Mouse (Mus musculus) heart, embryonic 15.5 days (tissue): ENCODE data around the gene Pak1. TPM values are rescaled to one million over a fixed set of nuclear protein-coding genes. Genes with fewer than 3 reads are reported as not detected.

Experiments
- ATAC-seq: fragments of 200-750 bp; cut with Nextera tagmentation; replicated peaks from 2 replicates; pipeline ENCODE4 v1.8.0; 2017; ENCODE audit warnings: low read depth, moderate TSS enrichment; ENCODE audit not compliant: insufficient number of reproducible peaks, insufficient read depth, low FRiP score
- H3K27ac ChIP-seq: fragments of 300-500 bp; sonication (generic); 2 replicates; pipeline ENCODE4 v1.5.1; 2015; ENCODE audit warnings: mild to moderate bottlenecking, inconsistent platforms
- H3K27me3 ChIP-seq: fragments of 300-500 bp; sonication (generic); 2 replicates; pipeline ENCODE4 v1.6.1; 2015; ENCODE audit warnings: inconsistent platforms
- H3K36me3 ChIP-seq: fragments of 300-500 bp; sonication (generic); 2 replicates; pipeline ENCODE4 v1.6.1; 2015; ENCODE audit warnings: mild to moderate bottlenecking, inconsistent platforms
- H3K4me1 ChIP-seq: fragments of 300-500 bp; sonication (generic); replicated peaks from 2 replicates; pipeline ENCODE4 v1.6.1; 2015; ENCODE audit warnings: inconsistent platforms
- H3K4me2 ChIP-seq: fragments of 300-500 bp; sonication (generic); 2 replicates; pipeline ENCODE4 v1.6.1; 2015; ENCODE audit warnings: inconsistent platforms, mild to moderate bottlenecking, moderate library complexity
- H3K4me3 ChIP-seq: fragments of 300-500 bp; sonication (generic); 2 replicates; pipeline ENCODE4 v1.5.1; 2015; ENCODE audit warnings: mild to moderate bottlenecking, inconsistent platforms
- H3K9ac ChIP-seq: fragments of 300-500 bp; sonication (generic); 2 replicates; pipeline ENCODE4 v1.6.1; 2015; ENCODE audit warnings: mild to moderate bottlenecking, inconsistent platforms
- H3K9me3 ChIP-seq: fragments of 300-500 bp; sonication (generic); replicated peaks from 2 replicates; pipeline ENCODE4 v1.6.1; 2016; ENCODE audit warnings: inconsistent platforms
- WGBS: fragments of 180-500 bp; shearing (Covaris S2); methylation state at CpG from one replicate; pipeline ENCODE4 v1.1.7; 2015; ENCODE audit warnings: mixed read lengths; 5-methylcytosine and 5-hydroxymethylcytosine counted together
- polyA plus RNA-seq: library from polyadenylated mRNA; unstranded; fragments of >200 nt; fragmentation: Nextera tagmentation; extraction: Ambion mirVana; gene quantifications from 2 replicates; pipeline ENCODE4 v1.2.1, GENCODE M21; 2015

Pak1 gene
- polyA plus RNA-seq, 1 experiment from 2014 or later, result 2.7 TPM

DNA sequence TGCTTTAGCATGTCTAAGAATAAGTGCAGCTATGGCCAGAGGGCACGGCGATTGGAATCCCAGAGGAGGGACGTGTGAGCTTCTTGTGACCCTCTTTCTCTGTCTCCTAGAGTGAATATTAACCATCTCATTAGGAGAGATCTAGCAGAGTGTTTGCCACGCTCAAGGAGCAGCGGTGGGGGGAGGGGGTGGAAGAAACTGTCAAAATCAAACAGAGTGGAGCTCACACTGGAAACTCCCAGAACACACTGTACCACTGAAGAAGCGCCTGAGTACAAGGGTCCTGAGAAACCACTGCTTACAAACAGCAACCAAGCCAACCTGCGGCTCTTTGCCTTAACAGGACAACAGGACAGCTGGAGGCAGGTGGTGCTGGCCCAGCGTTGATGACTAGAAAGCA is 6.8 kb upstream of the Pak1 start:
- H3K27me3 ChIP-seq, result peaks cover 6% of the 10 kb centered on the region; the same call in 1 of the 2 replicates
- no peak overlapping the region for H3K27ac ChIP-seq
- no peaks in the 10 kb centered on the region for H3K4me1 ChIP-seq
- H3K9me3 ChIP-seq, result peaks cover 5% of the 10 kb centered on the region; the same call in 1 of the 2 replicates
- WGBS, result 72% methylated on average over 8 of the region's 8 CpGs
- no peaks in the 10 kb centered on the region for H3K36me3 ChIP-seq
- no peak overlapping the region for H3K9ac ChIP-seq
- no peak overlapping the region for H3K4me2 ChIP-seq
- no peak overlapping the region for H3K4me3 ChIP-seq
- no peak for ATAC-seq

DNA sequence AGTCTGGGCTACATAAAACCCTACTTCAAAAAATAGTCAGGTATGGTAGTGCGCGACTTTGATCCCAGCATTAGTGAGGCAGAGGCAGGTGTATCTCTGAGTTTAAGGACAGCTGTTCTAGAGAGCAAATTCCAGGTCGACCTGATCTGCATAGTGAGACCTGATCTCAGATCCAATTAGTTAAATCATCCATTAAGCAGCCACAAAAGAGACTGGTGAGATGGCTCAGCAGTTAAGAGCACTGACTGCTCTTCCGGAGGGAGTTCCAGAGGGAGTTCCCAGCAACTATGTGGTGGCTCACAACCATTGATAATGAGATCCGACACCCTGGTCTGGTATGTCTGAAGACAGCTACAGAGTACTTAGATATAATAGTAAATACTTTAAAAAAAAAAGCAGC is 4.8 kb upstream of the Pak1 start:
- Histone ChIP-seq H3K4me1 (peaks cover 5% of the 10 kb centered on the region), H3K36me3 (no peaks in the 10 kb centered on the region), H3K9ac (no peak overlapping the region), H3K27ac (no peak overlapping the region), H3K9me3 (no peaks in the 10 kb centered on the region), H3K4me2 (no peak overlapping the region), H3K4me3 (no peak overlapping the region), H3K27me3 (peaks cover 18% of the 10 kb centered on the region)
- ATAC-seq, result no peak
- 57% methylated on average over 5 of the region's 5 CpGs for WGBS

DNA sequence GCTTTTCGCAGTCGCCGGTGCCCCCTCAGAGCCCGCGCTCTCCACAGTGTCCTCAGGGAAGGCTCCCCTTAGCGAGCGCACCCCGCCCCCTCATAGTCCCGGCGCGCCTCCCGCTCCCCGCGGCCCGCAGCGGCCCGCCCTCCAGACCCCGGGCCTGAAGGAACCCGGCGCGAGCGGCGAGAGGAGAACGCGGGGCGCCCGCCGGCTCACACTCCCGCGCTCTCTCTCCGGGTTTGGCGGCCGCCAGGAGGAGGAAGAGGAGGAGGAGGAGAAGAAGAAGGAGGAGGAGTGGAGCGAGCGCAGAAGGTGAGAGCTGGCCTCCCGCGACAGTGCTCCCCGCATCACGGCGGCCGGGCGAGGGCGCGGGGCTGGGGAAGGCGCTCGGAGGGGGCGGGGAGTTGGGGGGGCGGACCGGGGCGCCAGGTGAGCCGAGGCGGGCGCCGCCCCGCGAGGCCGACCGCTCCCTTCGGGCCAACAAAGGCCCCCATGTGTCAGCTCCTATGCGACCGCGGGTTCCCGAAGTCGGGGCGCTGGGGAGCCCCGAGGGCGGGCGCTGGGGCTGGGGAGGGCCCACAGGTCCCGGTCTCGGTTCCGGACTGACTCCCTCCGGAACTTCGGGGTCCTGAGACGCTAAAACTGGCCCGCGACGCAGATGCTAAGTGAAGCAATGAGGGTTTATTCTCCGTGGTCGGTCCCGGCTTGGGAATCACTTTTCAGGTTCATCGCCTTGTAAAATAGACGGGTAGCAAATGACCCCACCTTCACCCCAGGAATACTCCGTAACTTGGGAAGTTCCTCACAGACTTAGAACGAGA is 535 bp downstream of the Pak1 start:
- Histone ChIP-seq H3K9ac (peak overlapping the region; percentile 58), H3K4me3 (peak overlapping the region; percentile 73), H3K9me3 (no peaks in the 10 kb centered on the region), H3K36me3 (no peaks in the 10 kb centered on the region), H3K27ac (no peak overlapping the region), H3K27me3 (peaks cover 56% of the 10 kb centered on the region), H3K4me1 (peaks cover 9% of the 10 kb centered on the region), H3K4me2 (peak overlapping the region; percentile 97)
- 1% methylated on average over 82 of the region's 84 CpGs for WGBS
- ATAC-seq, result peak; percentile 12

DNA sequence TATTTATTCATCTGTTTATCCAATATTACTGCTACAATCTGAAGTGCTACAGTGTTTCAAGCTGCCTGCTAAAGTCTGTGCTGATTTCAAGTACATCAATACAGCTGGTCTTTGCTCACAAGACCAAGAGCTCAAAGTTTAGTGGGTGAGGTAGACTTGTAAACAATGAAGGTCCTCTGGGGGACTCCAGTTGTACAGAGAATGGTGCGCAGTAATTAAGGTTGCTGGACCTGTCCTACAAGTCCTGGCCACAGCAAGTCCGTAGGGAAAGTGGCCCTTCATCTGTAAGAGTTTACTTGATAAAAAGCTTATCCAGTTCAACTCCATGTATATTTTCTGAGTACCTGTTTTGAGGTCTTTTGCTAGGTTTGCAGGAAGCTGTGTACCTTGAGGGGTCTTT is 1.9 kb downstream of the Pak1 start:
- Histone ChIP-seq H3K27ac (no peak overlapping the region), H3K9ac (no peak overlapping the region), H3K4me3 (no peak overlapping the region), H3K4me2 (no peak overlapping the region), H3K9me3 (no peaks in the 10 kb centered on the region), H3K4me1 (peaks cover 9% of the 10 kb centered on the region), H3K36me3 (no peaks in the 10 kb centered on the region), H3K27me3 (peaks cover 59% of the 10 kb centered on the region)
- 56% methylated on average over 2 of the region's 2 CpGs for WGBS
- ATAC-seq, result no peak

DNA sequence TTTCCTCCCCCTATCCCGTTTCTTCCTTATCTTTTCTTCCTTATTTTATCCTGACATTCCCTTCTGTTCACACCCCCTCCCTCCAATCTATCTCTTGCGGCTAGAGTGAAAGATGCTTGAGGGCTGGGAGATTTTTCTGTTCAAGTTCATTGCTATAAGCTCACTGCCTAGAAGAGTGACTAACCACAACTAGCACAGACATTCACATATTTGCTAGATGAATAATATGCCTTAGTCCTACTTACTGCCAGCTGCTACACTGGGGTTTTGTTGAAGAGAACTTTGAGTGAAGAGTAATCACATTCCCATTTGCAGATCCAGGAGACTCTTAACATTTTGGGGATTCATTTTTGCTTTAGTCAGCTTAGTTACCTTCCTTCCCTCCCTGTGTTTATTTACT is 4.0 kb downstream of the Pak1 start:
- Histone ChIP-seq H3K9ac (no peak overlapping the region), H3K27me3 (peaks cover 52% of the 10 kb centered on the region), H3K4me3 (no peak overlapping the region), H3K4me1 (peaks cover 9% of the 10 kb centered on the region), H3K9me3 (no peaks in the 10 kb centered on the region), H3K4me2 (no peak overlapping the region), H3K27ac (no peak overlapping the region), H3K36me3 (no peaks in the 10 kb centered on the region)
- no peak for ATAC-seq
- 23% methylated on average over 2 of the region's 2 CpGs for WGBS

DNA sequence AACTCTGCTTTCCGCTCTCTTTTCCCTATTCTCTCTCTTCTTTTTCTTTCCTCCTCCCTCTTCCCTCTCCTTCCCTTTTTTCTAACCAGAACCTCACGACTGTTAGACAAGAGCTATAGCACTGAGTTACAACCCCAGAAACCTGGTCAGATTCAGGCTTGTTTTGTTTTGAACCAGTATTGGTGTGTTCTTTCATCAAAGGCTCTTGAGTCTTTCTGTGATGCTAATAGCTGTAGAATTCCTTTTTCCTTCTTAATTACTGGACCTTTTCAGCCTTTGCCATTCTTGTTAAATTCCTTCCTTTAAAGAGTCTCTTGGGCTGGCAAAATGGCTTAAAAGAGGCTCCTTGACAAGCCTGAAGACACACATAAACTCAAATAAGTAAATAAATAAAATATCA is 14.8 kb downstream of the Pak1 start:
- Histone ChIP-seq H3K4me3 (no peak overlapping the region), H3K9me3 (no peaks in the 10 kb centered on the region), H3K4me2 (no peak overlapping the region), H3K27ac (no peak overlapping the region), H3K36me3 (no peaks in the 10 kb centered on the region), H3K4me1 (no peaks in the 10 kb centered on the region), H3K9ac (no peak overlapping the region), H3K27me3 (no peaks in the 10 kb centered on the region)
- 80% methylated on average over 2 of the region's 2 CpGs for WGBS
- no peak for ATAC-seq

DNA sequence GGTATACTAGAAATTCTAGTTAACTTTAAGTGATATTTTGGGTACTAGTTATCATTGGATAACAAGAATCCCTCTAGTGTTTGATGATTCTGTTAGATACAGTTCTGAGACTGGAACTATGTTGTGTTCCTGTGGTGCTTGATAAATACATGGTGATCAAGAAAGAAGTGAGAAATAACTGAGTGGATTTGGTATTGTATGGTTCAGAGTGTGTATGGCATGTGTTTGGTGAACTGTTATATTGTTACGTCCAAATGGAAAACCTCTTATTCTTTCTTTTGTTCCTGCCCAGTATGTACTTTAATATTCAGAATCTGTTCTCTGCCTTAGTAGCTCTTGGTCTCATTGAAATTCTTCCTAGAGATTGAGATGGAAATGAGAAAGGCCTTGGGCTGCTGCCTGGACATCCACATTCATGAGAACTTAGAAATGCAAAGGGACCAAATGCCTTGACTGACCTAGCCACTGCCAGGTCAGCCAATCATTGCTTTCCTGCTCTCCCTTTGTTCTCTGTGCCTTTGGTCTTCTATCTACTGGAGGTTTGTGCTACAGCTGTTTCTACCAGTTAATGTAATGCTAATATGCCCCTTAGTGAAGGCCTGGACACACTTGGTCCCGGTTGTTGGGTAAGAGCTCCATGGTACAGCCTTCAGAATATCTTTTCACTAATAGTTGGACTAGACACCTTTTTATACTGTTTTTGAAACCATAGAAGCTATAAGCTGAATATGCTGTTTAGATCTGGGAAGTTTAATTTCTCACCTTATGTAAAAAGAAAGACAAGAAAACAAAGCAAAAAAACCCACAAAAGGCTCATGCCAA is 16.1 kb downstream of the Pak1 start:
- H3K4me2 ChIP-seq, result no peak overlapping the region
- no peak overlapping the region for H3K4me3 ChIP-seq
- H3K9ac ChIP-seq, result no peak overlapping the region
- no peaks in the 10 kb centered on the region for H3K4me1 ChIP-seq
- 84% methylated on average over 2 of the region's 2 CpGs for WGBS
- no peaks in the 10 kb centered on the region for H3K27me3 ChIP-seq
- no peak overlapping the region for H3K27ac ChIP-seq
- H3K36me3 ChIP-seq, result no peaks in the 10 kb centered on the region
- no peaks in the 10 kb centered on the region for H3K9me3 ChIP-seq
- no peak for ATAC-seq

DNA sequence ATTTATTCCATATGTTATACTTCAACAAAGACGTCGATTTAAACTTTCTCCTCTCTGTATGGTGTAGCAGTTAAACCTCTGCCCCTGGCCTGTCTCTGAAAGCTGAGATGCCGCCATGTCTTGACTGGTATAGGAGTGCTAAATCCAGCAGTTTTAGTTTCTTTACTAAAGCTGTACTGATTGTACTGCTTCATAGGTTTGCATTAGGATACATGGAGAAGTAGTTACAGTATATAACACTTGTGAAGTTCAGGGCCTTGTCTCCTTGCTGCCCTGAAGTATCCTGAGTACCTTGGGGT is 16.7 kb downstream of the Pak1 start:
- no peak overlapping the region for H3K4me3 ChIP-seq
- H3K9ac ChIP-seq, result no peak overlapping the region
- H3K27ac ChIP-seq, result no peak overlapping the region
- no peaks in the 10 kb centered on the region for H3K27me3 ChIP-seq
- H3K4me2 ChIP-seq, result no peak overlapping the region
- no peak for ATAC-seq
- H3K9me3 ChIP-seq, result no peaks in the 10 kb centered on the region
- 76% methylated on average over 3 of the region's 3 CpGs for WGBS
- H3K36me3 ChIP-seq, result no peaks in the 10 kb centered on the region
- H3K4me1 ChIP-seq, result no peaks in the 10 kb centered on the region

DNA sequence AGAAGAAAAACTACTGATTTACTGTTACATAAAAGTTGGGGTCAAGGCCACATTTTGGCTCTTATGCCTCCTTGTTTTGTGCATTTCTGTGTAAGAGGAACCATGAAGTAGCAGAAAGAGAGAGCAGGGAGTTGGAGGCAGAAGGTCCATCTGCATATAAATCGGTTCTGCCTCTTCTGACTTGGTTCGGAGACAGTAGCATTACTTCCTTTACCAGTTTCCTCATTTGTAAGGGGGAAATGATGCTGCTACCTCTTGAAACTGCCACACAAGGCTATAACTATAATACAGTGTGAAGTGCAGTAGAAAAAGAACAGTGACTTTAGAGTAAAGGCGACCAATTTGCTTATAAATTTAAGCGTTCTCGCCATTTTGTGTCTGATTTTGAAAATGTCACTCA is 21.0 kb downstream of the Pak1 start:
- no peaks in the 10 kb centered on the region for H3K27me3 ChIP-seq
- no peaks in the 10 kb centered on the region for H3K4me1 ChIP-seq
- H3K9me3 ChIP-seq, result no peaks in the 10 kb centered on the region
- H3K27ac ChIP-seq, result no peak overlapping the region
- WGBS, result 76% methylated on average over 5 of the region's 5 CpGs
- no peaks in the 10 kb centered on the region for H3K36me3 ChIP-seq
- no peak overlapping the region for H3K4me3 ChIP-seq
- no peak for ATAC-seq
- no peak overlapping the region for H3K9ac ChIP-seq
- no peak overlapping the region for H3K4me2 ChIP-seq

DNA sequence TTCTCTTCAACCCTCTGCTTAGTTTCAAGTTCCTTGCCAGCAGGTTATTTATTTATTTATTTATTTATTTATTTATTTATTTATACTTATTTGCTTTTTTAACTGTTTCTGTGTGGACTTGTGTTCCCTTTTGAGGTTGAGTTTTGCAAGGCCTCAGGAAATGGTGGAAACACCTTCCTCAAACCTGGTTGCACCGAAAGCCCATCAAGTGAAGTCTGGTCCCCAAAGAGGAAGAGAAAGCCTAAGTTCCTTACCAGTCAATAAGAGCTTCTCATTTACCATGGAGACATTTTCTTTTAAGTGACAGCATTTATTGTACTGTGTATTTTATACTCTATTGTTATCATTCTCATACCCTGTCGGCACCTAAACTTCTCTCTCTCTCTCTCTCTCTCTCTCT is 33.5 kb downstream of the Pak1 start:
- Histone ChIP-seq H3K9ac (no peak overlapping the region), H3K27me3 (no peaks in the 10 kb centered on the region), H3K4me2 (no peak overlapping the region), H3K36me3 (no peaks in the 10 kb centered on the region), H3K27ac (no peak overlapping the region), H3K4me1 (no peaks in the 10 kb centered on the region), H3K4me3 (no peak overlapping the region), H3K9me3 (no peaks in the 10 kb centered on the region)
- 86% methylated on average over 2 of the region's 2 CpGs for WGBS
- ATAC-seq, result no peak

DNA sequence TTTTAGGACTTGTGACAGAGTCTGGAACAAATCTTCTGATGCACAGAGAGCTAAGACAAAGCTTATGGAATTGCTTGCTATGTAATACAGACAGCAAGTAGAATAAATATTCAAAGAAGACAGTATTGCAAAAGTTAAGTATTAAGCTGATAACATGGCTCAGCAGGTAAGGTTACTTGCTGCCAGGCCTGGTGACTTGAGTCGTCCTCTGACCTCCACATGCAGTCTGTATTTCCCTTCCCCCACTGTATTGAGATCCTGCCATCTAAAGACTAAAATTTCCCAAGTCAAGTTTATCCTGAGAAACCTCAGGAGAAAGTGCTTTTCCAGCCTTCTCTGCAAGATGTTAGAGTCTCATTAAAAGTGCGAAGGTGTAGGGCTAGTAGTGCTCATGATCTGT is 40.8 kb downstream of the Pak1 start:
- H3K27me3 ChIP-seq, result no peaks in the 10 kb centered on the region
- no peak overlapping the region for H3K4me2 ChIP-seq
- H3K9ac ChIP-seq, result no peak overlapping the region
- no peak overlapping the region for H3K27ac ChIP-seq
- no peaks in the 10 kb centered on the region for H3K36me3 ChIP-seq
- no peak for ATAC-seq
- H3K4me3 ChIP-seq, result no peak overlapping the region
- H3K9me3 ChIP-seq, result no peaks in the 10 kb centered on the region
- 74% methylated on average over 2 of the region's 2 CpGs for WGBS
- no peaks in the 10 kb centered on the region for H3K4me1 ChIP-seq

DNA sequence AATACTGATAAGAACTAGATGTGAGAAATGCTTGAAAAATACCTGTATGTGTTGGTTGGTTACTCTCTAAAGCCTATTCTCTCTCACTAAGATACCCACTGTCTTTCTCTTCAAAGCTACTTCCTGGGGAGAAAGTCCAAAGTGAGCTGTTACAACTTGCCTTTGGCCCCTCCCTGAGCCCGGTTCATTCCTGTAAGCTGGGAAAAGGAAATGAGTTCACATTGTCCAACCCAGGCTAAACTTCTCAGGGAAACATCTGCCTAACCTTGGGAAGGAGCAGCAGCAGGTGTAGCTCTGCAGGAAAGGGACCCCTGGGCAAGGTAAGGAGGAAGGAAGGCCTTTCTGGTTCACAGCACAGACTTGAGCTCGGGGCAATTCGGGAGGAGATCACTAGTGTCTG is 42.4 kb downstream of the Pak1 start:
- H3K9me3 ChIP-seq, result no peaks in the 10 kb centered on the region
- no peak overlapping the region for H3K27ac ChIP-seq
- no peak overlapping the region for H3K9ac ChIP-seq
- 63% methylated on average over 3 of the region's 3 CpGs for WGBS
- no peak overlapping the region for H3K4me3 ChIP-seq
- no peak for ATAC-seq
- no peak overlapping the region for H3K4me2 ChIP-seq
- no peaks in the 10 kb centered on the region for H3K4me1 ChIP-seq
- H3K27me3 ChIP-seq, result no peaks in the 10 kb centered on the region
- H3K36me3 ChIP-seq, result no peaks in the 10 kb centered on the region
